Mouse (Mus musculus): Measurements from ENCODE around the gene Gpr107.

Gene Gpr107

DNA sequence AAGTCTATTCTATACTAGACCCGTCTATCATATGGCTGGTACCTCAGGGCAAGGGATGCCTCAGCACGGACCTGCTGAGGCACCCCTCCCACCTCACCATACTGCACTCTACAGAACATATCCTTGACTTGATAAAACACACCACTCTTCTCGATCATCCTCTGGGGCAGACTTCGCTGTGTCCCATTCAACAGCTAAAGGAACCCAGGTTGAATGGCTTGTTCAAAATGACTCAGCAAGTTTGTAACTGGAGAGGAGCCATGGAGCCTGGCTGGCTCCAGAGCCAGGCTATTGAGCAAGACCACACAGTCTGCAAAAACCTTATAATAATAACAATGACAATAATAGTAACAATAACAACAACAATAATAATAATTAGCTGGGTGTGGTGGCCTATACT lies 24.2 kb upstream of the Gpr107 start:
- peak; percentile 51 for DNase-seq

DNA sequence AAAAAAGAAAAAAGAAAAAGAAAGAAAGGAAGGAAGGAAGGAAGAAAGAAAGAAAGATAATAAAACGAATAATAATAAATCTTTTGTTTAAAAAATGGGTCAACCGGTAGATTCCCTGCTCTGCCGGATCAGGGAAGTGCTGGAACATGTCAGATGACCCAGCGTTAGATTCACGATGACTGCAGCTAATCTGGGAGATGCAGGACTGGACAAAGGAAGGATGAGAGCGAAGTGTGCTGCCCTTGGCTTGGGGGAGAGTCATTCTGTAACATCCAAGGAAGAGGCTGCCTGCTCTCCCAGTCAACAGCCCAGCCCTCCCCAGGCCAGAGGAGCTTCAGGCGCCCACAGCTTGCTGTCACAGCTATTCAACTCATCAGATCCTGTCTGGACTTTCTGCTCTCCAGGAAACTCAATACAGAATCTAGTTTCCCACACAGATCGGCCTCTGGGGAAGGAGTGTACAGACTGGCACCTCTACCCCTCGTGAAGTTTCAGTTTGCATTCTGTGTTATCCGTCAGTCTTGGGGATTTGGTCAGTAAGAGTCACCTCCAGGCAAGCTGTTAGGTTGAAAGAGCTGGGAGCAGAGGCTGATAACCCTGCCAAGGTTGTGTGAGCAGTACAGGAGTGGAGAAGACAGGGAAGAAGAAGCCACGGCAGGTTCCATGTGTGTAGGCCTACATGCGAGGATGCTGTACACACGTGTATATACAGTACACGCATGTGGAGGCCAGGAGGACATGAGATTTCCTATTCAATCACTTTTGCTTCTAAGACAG lies 22.2 kb upstream of the Gpr107 start:
- DNase-seq = no peak

DNA sequence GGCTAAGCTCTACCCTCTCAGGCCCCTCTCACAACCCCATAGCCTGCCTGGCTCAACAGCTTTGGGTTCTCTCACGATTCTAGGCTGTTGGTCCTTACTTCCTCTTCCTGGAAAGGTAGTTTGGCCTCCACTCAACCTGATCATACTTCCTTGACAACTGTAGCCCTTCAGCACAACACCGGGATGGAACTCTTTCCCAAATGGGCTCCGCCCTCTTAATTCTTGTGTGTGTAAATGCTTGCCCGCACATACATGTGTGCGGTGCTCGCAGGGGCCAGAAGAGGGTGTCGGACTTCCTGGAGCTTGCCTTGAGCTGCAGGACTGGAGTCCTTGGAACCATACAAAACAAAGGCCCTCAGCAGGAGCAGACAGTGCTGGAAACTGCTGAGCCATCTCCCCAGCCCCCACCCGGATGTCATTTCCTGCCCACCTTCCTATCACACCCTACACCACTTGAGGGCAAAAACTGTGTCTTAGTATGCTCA lies 21.3 kb upstream of the Gpr107 start:
- DNase-seq = no peak

DNA sequence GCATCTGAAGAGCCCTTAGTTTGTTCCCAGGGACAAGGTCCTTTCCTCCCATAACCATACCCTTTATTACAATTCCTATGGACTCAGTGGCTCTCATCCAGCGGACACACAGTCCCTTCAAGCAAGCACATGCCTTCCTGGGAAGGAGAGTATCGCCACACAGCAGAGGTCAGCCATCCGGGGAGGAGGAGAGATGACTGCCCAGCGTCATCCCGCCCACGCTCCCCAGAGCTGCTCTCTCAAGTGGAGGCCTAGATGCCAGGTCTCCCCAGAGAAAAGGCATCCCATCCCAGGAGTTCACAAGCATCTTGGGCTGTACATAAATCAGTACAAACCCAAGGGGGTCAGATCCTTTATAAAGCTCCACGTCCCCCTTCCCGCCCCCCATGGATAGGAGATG lies 19.4 kb upstream of the Gpr107 start:
- DNase-seq = no peak

DNA sequence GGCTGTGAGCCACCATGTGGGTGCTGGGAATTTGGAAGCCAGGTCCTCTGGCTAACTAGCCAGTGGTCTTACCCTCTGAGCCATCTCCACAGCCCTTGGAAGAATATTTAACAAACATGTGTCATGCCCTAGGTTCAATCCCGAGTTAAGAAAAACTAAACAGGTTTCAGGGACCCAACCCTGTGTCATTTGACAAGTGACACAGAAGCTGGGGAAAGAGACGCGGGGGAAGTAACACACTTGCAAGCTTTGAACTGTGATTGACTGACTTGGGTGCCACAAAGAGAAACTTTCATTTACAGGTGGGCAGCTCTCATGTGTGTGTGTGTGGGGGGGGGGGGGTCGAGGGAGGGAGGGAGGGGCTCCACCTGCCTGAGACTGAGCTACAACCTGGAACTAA lies 18.1 kb upstream of the Gpr107 start:
- DNase-seq = no peak

DNA sequence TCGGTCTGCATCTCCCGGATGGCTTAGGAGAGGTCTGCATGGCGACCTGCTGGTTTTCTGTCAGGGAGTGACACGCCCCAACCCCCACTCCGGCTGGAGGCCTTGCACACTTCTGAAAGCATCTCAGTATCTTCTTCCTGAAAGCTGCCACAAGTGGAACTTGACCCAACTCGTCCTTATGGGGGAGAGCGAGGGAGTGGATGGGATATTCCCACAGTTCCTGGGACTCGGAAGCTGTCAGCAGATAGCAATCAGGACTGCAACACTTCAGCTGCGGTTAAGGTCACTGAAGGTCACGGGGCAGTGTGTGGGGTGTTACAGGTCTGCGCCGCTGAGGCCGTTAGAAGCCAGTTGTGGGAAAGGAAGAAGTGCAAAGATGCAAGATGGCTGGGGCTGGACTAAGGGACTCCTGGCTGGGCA lies 16.6 kb upstream of the Gpr107 start:
- no peak for DNase-seq

DNA sequence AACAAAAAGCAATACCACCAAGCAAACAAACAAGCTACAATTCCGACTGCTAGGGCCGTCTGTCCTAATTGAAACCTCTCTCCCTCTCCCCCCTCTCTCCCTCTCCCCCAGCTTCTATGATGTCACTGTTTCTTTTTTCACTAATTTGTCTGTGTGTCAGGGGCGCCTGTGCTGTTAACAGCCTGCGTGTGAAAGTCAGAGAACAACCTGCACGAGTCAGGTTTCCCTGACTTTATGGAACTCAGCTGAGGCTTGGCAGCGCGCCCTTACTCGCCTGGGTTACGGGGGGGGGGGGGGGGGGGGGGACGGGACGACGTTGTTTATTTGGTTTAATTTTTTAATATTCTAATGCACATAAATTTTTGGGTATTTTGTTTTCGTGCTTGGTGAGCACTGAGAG lies 15.8 kb upstream of the Gpr107 start:
- no peak for DNase-seq

DNA sequence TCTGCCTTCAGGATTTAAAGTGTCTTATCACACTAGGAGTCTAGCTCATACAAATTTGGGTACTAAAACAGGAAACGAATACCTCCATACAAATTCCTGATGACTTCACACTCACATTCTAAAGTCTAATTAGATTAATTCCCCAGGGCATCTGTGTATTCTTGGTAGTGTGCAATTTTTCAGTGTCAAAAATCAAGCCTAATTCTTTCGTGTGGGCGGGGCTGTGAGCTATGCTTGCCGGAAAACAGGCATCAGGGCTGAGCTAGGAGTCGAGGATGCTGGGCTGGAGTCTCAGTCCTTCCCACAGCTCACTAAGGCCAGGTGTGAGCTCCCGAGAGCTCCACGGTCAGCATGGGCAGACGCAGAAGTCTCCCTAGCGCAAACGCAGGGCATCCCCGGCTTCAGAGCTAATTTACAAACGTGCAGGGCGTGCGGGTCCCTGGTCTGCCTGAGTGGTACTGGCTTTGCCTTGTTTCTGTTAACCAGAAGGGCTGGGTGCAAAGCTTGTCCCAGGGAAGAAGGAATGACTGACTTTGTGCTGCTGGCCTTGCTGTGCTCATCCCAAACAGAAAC lies 15.0 kb upstream of the Gpr107 start:
- no peak for DNase-seq

DNA sequence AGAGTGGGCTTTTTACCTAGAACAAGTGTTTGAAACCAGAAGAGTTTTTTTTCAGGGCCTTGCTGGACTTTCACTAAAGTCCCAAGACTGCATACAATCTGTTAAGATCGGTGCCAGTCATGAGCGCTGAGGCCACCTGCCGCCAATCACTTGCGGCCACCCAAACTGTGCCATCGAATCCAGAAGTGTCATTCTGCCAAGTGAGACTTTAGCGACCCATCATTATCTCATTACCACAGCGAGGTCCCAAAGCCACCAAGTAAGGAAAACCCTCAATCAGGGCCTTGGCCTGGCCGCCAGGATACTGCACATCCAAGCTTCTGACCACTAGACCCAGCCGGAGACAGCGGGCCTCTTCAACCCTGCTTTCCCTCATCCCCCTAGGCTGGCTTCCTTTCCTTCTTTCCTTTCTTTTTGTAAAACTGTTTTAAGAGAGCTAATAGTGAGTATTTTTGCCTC lies 12.9 kb upstream of the Gpr107 start:
- DNase-seq = no peak

DNA sequence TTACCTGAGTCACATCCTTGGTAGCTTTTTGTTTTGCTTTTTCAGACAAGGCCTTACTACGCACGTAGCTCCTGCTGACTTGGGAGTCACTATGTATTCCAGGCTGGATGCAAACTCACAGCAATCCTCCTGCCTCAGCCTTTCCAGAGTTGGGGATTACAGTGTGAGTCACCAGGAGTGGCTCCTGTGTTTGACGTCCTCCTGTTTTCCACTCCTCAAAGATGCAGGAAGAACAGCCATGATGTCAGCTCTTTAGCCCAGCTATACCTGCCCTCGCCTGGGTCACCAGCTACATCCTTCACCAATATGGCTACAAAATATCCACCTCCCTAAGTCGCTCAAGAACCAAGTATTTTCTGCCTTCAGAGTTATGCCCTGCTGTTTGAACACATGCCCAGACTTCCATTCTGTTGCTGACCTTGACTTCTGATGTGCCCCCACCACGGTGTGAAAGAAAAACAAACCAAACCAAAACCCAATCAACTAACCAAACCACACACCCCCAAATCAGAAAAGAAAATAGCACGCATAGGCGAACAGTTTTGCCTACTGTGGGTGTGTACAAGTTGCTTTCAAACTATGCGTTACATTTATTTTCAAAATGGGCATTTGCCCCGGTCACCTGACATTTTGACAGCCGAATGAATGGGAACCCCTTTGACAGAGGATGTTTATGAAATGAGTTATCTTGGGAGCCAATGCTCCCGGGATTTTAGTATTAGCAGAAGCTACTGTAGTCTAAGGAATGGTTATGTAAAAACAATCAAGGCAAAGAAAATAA lies 11.9 kb upstream of the Gpr107 start:
- DNase-seq = no peak

DNA sequence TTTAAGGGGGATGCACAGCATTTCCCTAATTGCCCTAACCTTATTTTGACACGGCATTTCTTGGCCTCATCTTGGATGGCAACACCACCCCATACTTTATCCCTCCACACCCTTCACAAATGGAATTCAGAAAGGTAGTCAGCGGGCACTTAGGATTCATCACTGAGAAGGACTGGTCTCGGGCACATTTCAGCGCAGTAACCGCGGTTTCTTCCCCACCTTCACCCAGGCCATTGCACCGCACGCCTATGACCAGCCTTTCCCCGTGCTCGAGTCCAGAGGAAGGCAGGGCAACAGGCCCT lies 11.4 kb upstream of the Gpr107 start:
- DNase-seq = no peak

DNA sequence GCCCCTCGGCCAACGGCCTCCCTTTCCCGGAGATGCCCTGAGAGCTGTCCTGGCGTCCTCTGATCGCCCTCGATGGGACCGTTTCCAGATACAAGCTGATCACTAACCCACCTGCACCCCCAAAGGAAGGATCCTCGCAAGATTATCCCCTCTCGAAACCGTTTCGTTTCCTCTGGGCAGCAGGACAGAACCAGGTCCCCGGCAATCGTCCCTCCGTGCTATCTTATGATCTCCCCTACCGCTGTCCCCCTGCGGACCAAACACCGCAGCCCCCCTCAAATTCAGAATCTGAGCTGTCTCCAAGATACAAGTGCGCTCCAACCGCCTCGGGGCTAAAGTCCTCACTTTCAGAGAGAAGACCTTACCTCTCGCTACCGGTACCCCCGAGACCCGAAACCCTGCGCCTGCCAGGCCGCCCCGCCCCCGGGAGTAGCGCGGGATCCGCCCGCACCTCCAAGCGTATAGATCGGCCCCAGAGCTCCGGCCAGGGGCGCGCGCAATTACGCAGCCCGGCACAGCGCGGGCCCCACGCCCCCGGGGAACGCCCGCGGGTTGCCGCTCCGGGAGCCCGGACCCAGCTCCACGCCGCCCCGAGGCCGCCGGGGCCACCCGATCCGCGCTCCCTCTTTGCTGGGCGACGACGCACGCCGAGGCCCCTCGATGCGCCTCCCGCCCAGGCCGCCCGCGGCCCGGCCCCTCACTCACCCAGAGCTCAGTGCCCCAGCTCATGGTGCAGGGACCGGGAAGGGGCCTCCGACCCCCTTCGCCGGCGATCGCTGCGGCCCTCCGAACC lies 10.8 kb upstream of the Gpr107 start:
- DNase-seq = no peak

DNA sequence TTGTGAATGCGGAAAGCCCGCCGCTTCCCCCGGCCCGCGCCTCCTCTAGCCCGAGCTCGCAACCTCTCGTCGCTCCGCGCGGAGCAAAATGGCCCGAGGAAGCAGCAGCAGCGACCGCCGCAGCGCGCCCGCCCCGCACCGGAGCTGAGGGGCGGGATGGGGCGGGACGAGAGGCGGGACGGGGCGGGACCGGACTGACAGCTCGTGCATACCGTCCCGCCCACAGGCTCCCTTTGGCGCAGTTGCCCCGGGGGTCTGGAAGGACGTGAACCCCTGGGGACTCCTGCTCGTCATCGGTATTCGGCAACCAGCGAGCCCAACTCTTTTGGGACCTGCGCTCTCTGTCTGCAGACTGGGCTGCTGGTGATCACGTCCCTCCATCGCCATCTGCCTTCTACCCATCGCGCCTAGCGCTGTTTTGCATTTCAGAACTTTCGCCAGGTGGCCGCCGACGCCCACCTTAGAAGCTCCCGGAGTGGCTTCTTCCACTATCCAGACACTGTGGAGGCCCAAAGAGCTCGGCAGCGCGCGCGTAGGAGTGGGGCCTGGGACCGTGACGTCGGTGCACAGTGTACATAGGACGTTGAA lies 10.2 kb upstream of the Gpr107 start, which contains the start of gene Fnbp1:
Gene Fnbp1, minus strand, starts transcription at position 142 of the 588 bp plus-strand sequence.
- peak; percentile 86 for DNase-seq

DNA sequence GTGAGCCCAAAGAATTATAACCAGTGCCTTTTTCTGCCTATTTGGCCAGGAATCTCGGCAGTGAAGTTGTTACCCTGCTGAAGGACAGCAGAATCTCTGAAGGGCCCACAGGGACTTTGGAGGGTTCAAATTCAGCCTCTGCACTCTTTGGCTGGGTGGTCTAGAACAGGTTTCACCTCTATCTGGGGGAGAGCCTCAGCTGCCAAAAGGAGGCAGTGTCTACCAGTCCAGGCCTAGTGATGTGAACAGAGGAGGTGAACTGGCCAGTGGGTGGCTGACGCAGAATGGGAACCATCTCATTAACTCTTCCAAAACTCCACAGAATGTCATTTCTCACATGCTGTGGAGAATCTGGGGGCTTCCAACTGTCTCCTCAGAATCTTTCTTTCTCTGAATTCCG lies 9.6 kb upstream of the Gpr107 start:
- no peak for DNase-seq

DNA sequence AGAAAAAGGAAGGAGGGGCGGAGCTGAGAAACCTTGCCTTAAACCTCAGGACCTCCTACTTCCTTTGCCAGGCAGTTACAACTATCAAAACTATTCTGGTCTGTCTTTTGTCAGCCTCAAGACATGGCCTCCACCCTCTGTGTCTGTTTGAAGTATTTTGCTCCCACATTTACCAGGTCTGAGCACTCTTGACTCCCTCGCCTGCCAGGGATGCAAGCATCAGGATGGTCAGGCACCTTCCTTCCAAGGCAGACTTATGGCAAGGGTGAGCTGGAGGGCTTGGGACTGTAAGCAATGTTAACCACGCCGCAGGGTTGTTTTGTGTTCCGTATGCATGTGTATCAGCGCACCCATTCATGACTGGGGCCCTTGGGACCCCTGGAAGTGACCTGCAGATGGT lies 8.8 kb upstream of the Gpr107 start:
- no peak for DNase-seq

DNA sequence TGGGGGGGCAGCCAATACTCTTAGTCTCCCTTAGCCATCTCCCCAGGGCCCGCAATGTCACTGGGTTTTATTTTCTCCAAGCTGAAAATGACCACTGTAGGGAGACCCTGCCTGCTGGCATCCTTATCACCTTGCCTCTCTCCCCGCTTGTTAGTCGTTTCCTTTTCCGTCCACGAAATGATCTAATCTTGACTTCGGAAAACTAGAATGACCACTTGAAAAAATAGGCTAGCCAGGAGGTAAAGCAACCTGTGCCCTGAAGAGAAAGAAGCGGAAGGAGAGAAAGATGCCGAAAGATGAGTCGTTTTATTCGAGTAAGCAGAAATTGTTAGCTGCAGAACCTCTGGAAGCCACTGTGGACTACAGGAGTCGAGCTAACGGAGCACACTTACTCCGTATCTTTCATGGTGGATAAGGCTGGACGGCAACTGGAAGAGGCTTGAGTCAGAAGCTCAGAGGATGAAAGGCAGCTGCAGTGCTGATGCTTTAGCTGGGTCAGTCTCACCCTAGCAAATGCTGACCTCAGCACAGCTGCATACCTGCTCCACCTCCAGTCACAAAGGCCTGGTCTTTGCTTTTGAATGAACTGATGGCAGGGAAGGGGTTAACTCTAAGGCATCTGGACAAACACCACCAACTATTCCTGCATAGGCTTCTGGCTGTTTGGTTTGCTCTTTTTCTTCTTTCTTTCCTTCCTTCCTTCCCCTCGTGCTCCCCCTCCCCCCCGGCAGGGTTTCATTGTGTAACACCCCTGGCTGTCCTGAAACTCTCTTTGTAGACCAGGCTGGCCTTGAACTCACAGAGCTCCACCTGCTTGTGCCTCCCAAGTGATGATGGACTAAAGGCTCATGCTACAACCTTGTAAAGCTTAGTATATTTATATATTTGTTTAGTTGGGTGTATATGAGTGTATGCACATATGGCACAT lies 8.1 kb upstream of the Gpr107 start:
- DNase-seq = no peak

DNA sequence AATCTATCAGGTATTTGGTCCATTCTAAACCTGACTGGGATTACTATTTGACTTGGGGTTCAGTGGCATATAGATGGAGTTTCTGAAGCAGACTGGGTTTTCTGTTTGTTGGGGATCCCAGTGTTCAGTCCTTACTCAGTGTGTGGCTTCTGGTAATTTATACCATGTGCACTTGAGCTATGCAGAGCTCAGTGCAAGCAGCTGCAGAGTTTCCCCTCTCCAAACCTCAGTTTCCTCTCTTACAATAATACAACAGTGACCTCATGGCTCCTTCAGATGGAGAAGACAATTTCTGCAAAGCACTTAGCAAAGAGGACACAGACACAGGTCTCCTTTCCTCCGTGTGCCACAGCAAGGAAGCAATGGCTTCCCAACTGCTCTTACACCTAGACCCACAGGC lies 7.2 kb upstream of the Gpr107 start:
- DNase-seq = no peak

DNA sequence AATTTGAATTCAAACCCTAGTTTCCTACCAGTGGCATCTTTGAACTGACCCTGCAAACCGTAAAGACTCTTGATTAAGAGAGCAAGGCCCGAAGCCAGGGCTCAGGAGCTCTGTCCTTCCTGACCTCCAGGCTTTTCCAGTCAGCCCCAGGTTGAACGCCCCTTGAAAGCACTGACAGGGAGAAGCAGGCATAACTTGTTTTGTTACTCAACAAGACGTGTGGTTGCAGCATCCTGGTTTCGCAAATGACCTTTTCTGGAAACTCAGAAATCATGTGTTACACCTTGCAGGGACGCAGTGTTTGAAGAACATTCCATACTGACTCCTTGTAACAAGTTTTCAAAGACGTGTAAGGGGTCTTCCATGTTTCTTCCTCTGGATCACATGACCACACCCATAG lies 5.1 kb upstream of the Gpr107 start:
- DNase-seq = no peak

DNA sequence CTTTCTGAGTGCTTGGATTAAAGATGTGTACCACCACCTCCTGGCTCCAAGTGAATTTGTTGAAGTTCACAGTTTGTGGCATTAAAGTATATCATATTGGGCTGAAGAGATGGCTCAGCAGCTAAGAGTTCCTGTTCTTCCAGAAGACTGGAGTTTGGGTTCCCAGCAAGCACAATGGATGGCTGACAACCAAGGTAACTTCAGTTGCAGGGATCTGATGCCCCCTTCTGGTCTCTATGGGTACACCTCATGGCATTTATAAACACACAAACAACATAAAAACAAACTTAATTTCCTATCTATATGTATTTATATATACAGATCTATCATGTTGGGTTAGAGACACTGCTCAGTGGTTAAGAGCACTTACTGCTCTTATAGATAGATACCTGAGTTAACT lies 1.4 kb upstream of the Gpr107 start:
- no peak for DNase-seq

DNA sequence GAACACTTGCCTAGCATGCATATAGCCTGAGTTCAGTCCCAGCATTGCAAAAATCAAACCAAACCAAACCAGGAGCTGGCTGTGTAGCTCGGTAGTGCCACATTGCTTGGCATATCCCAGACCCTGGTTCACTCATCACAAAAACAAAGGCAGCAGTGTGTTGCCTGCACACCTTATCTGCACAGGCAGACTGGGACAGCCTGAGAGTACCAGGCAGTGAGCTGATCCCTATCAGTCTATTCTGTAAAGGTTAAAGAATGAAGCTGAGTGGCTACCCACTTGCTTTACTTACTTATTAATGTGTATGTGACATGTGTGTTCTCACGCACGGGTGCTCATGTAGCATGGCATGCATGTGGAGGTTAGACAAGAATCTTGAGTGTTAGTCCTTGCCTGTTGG lies 4.7 kb downstream of the Gpr107 start:
- no peak for DNase-seq

DNA sequence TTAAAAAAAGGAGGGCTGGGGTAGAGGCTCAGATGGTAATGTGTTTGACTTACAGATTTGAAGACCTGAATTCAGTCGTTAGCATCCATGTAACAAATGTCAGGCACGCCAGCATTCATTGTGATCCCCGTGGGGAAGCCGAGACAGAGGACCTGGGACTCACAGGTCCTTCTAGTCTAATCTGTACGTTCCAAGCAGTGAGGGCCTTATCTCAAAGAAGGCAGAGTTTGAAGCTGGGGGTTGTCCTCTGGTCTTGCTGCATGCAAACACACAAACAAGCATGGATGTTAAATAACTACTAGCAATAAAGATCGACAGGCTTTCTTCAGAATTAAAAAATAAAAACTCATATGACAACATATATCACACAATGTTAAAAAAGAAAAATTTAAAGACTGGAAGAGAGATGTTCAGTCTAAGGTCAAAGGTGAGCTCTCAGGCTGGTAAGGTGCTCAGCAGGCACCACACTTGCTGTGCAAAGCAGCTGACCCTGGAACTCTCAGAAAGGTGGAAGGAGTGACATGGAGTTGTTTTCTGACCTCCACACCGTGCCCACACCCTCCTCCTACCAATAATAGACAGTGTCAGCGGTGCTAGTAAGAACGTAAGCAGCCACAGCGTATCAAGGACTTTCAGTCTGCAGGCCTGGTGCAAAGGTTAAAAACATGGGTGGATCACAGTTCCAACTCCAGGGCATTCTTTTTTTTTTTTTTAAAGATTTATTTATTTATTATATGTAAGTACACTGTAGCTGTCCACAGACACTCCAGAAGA lies 8.2 kb downstream of the Gpr107 start:
- no peak for DNase-seq
